Mouse (Mus musculus) T-cell, adult 66 days (primary cell): Measurements from ENCODE around the gene Ctla4. TPM values are rescaled to one million over a fixed set of nuclear protein-coding genes. Genes with fewer than 3 reads are reported as not detected.

Experiments used
- total RNA-seq, 2 experiments: library from RNA; stranded (reverse); gene quantifications; 3 replicates in 1 of 2; 4 replicates in 1 of 2; pipeline ENCODE4 v1.2.4; 2023

Gene Ctla4
- 10 to 100 TPM; 74.8 to 75.2 TPM for total RNA-seq

GRCm38 (mm10) chr1:60886981-60887380 is at the start of gene Ctla4:
Gene Ctla4 (plus strand): TSS chr1:60887000.

Other genes starting within 250 kb of the Ctla4 start
- 100 to 1,000 TPM; 209 to 221 TPM for gene Cd28, start 170.2 kb upstream of the Ctla4 start, total RNA-seq
- gene Icos, start 90.9 kb downstream of the Ctla4 start, total RNA-seq: 10 to 100 TPM; 53.8 to 54.2 TPM